Mouse (Mus musculus) forebrain, embryonic 16.5 days (tissue): ENCODE data around the gene Fbxw8. TPM values are rescaled to one million over a fixed set of nuclear protein-coding genes. Genes with fewer than 3 reads are reported as not detected.

ENCODE experiments used
- ATAC-seq: fragments of 200-750 bp; cut with Nextera tagmentation; 2 replicates; pipeline ENCODE4 v1.8.0; 2017; ENCODE audit warnings: mild to moderate bottlenecking, moderate library complexity
- H3K27ac ChIP-seq: fragments of 300-500 bp; sonication (generic); 2 replicates; pipeline ENCODE4 v1.5.1; 2014; ENCODE audit warnings: low read length, control low read depth
- H3K27me3 ChIP-seq: fragments of 300-500 bp; sonication (generic); replicated peaks from 2 replicates; pipeline ENCODE4 v1.6.1; 2014; ENCODE audit warnings: low read length; ENCODE audit not compliant: control insufficient read depth, insufficient read depth
- H3K36me3 ChIP-seq: fragments of 300-500 bp; sonication (generic); 2 replicates; pipeline ENCODE4 v1.6.1; 2014; ENCODE audit not compliant: control insufficient read depth, insufficient read depth
- H3K4me1 ChIP-seq: fragments of 300-500 bp; sonication (generic); replicated peaks from 2 replicates; pipeline ENCODE4 v1.6.1; 2014; ENCODE audit warnings: low read length; ENCODE audit not compliant: control insufficient read depth, insufficient read depth
- H3K4me2 ChIP-seq: fragments of 300-500 bp; sonication (generic); 2 replicates; pipeline ENCODE4 v1.6.1; 2014; ENCODE audit warnings: mild to moderate bottlenecking, low read length, control low read depth
- H3K4me3 ChIP-seq: fragments of 300-500 bp; sonication (generic); replicated peaks from 2 replicates; pipeline ENCODE4 v1.5.1; 2014; ENCODE audit warnings: mild to moderate bottlenecking, low read length, control low read depth
- H3K9ac ChIP-seq: fragments of 300-500 bp; sonication (generic); replicated peaks from 2 replicates; pipeline ENCODE4 v1.6.1; 2014; ENCODE audit warnings: low read depth, low read length, control low read depth
- H3K9me3 ChIP-seq: fragments of 300-500 bp; sonication (generic); 2 replicates; pipeline ENCODE4 v1.6.1; 2016; ENCODE audit warnings: low read length; ENCODE audit not compliant: control insufficient read depth
- WGBS: fragments of 180-500 bp; shearing (Covaris S2); extraction: QIAGEN DNeasy Blood & Tissue Kit; methylation state at CpG from one replicate; pipeline ENCODE4 v1.1.7; 2014; 5-methylcytosine and 5-hydroxymethylcytosine counted together
- polyA plus RNA-seq: library from polyadenylated mRNA; unstranded; fragments of >200 nt; fragmentation: Nextera tagmentation; extraction: Ambion mirVana; gene quantifications from 2 replicates; pipeline ENCODE4 v1.2.1, GENCODE M21; 2015

Fbxw8 gene
- polyA plus RNA-seq, 1 experiment from 2014 or later, result 21.5 TPM

DNA sequence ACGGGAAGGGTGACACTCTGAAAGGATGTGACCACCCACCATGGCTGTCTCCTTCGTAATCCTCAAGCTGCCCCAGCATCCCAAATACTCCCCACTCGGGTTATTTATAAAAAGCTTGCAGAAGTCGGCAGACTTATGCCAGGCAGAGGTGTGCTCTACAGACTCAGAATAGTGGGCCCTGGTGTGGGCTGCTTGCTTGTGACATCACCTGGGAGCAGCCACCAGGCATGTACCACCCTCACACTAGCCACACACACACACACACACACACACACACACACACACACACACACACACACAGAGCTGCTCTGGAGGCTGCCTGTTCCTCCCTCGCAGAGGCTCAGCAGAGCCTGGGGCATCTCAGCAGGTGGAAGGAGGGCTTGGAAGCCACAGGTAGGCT is 137.7 kb downstream of the Fbxw8 start:
- Histone ChIP-seq H3K4me3 (no peak overlapping the region), H3K27me3 (no peaks in the 10 kb centered on the region), H3K9me3 (no peaks in the 10 kb centered on the region), H3K9ac (no peak overlapping the region), H3K4me2 (no peak overlapping the region), H3K27ac (no peak overlapping the region), H3K36me3 (no peaks in the 10 kb centered on the region), H3K4me1 (peaks cover 8% of the 10 kb centered on the region)
- WGBS, result 57% methylated on average over 5 of the region's 5 CpGs
- no peak for ATAC-seq

DNA sequence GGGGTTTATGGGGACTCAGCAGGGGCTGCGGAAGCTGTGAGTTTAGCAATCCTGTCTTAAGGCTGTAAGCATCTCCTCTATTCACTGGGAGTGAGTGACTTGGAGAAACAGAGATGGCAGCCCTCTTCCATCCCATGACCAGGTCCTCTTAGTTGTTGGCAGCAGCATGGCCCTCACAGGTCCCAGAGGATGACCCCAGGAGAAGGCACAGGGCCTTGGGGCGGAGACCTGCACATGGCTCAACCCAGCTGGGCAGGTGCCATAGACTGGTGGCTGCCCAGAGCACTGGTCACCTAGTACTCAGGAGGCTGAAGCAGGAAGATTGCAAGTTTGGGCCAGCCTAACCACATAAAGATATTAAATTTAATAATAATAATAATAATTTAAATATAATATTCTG is 139.6 kb downstream of the Fbxw8 start:
- ATAC-seq, result no peak
- H3K27ac ChIP-seq, result no peak overlapping the region
- no peaks in the 10 kb centered on the region for H3K36me3 ChIP-seq
- H3K4me3 ChIP-seq, result no peak overlapping the region
- peaks cover 11% of the 10 kb centered on the region for H3K4me1 ChIP-seq
- no peak overlapping the region for H3K4me2 ChIP-seq
- H3K27me3 ChIP-seq, result no peaks in the 10 kb centered on the region
- H3K9ac ChIP-seq, result no peak overlapping the region
- no peaks in the 10 kb centered on the region for H3K9me3 ChIP-seq
- WGBS, result 88% methylated on average over 2 of the region's 2 CpGs

DNA sequence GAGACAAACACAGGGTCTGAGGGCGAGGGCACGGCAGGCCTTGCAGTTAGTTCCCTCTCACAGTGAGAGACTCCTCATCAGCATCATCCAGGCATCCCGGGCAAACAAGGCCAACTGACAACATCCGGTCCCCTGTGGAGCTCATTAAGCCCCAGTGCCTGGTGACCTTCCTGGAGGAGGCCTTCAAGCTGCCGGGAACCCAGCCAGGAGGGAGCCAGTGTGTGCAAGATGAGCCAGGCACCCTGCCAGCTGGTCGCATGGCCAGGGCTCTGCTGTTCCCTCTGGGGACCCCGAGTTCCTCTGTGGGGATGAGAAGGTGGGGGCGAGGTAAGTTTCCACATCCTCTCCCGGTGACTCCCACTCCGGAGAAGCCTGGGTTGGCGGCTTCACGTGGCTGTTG is 140.2 kb downstream of the Fbxw8 start:
- WGBS, result 9% methylated on average over 12 of the region's 12 CpGs
- ATAC-seq, result peak; percentile 34
- no peak overlapping the region for H3K9ac ChIP-seq
- peaks cover 13% of the 10 kb centered on the region for H3K4me1 ChIP-seq
- H3K9me3 ChIP-seq, result no peaks in the 10 kb centered on the region
- H3K27me3 ChIP-seq, result no peaks in the 10 kb centered on the region
- no peaks in the 10 kb centered on the region for H3K36me3 ChIP-seq
- no peak overlapping the region for H3K4me3 ChIP-seq
- H3K4me2 ChIP-seq, result no peak overlapping the region
- no peak overlapping the region for H3K27ac ChIP-seq

Other genes starting within 250 kb of the Fbxw8 start
- 203 and 214 TPM in 2 replicates for gene Fbxo21, start 178.7 kb downstream of the Fbxw8 start, polyA plus RNA-seq
- gene Tesc, start 127.7 kb downstream of the Fbxw8 start, polyA plus RNA-seq, result 7.7 and 10.3 TPM in 2 replicates
- 2.3 and 3.3 TPM in 2 replicates for gene Hrk, start 9.2 kb upstream of the Fbxw8 start, polyA plus RNA-seq
- 9.4 and 11.1 TPM in 2 replicates for gene Rnft2, start 89.7 kb upstream of the Fbxw8 start, polyA plus RNA-seq
- gene 2410131K14Rik, start 89.8 kb upstream of the Fbxw8 start, polyA plus RNA-seq, result 17.8 and 18.6 TPM in 2 replicates